Mouse (Mus musculus) lung, postnatal 36 days (tissue): ENCODE measurements around the gene Rps9.
"Not testable (repeated sequence)": the region's sequence is repeated elsewhere in the genome, so short reads cannot be mapped to it uniquely, and the experiment has no call there.

Source experiments
- DNase-seq: peaks from one replicate; pipeline ENCODE4 v3.0.0; 2022; ENCODE audit warnings: mixed read lengths

The Rps9 gene

DNA sequence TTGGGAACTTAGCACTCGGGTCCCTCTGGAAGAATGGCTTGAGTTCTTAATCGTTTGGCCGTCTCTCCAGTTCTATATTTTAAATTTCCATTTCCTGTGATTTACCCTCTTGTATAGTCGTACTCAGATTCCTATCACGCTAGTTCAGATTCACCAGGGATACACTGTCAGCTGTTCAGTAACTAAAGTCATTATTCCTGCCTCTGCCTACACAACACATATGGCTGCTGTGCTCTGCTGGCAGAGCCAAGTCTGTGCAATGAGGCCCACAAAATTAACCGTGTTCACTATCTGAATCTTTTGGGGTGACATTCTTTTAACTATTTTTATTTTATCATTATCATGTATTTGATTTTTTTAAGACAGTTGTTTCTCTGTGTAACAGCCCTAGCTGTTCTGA, 5.3 kb upstream of the Rps9 start:
- DNase-seq = no peak

DNA sequence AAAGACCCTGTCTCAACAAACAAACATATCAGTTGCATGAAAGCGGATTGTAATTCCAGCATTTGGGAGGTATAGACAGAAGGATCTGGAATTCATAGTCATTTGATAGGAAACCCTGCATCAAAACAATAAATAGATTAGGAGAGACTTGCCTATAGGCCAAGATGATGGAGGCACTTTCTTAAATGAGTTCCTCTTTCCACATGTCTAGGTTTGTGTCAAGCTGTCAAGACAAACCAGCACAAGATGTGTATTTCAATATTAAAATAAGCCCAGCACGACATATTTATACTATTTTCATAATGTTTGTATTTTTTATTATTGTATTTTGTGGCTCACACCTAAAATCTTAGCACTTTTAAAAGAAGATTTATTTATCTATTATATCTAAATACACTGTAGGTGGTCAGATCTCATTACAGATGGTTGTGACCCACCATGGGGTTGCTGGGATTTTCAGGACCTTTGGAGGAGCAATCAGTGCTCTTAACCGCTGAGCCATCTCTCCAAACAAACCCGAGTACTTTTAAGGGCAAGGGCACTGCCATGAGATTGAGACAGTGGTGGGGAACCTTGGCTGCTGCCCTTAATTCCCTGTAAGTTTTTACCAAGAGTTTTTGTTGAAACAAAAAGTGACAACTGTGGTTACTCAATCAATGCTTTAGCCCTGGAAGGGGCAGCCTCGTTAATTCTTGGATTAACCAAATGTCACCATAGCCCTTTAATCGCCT, 480 bp upstream of the Rps9 start:
- DNase-seq = no peak

DNA sequence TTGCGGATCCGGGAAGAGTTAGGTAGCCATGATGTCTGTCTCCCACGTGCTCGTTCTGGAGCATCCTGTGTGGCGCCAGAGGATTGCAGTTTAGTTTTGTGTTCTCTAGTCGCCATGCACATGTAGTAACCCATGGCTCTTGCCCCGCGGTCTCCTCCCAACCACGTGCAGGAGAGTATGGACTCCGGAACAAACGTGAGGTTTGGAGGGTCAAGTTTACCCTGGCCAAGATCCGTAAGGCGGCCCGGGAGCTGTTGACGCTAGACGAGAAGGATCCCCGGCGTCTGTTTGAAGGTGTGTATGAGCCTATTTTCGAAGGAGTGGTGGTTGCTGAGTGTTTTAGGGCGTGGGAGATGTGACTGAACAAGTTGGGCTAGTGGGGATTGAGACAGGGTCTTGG, 682 bp downstream of the Rps9 start:
- no peak for DNase-seq

DNA sequence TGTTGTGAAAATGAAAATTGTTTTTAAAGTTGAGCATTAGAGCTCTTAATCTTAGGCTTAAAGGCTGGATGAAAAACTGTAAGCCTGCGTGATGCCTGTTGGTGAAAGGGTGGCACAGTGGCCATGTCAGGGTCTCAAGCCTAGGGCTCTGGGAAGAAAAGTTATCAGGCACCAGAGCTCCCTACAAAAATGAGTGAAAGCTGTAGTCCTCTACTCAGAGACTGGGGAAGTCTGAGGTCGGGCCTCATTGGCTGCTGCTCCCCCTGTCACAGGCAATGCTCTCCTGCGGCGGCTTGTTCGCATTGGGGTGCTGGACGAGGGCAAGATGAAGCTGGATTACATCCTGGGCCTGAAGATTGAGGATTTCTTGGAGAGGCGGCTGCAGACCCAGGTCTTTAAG, 1.7 kb downstream of the Rps9 start:
- DNase-seq = not testable (repeated sequence)

DNA sequence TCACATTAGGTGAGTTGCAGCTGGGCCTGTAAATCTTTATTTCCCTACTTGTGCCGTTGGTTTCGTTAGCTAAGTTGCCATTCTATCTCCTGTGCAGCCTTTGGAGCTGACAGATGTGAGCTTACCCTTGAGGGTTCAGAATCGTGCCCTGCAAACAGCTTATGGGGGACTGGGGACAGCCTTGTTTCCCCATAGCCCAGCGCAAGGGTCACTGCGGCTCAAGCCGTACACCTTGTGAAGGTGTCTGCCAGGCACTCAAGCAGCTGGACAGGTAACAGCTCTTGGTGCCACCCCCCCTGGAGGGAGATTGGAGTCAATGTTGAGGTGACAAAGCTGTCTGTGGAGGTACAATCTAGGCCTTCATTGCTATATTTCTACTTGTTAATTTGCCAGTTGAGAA, 2.1 kb downstream of the Rps9 start:
- no peak for DNase-seq

DNA sequence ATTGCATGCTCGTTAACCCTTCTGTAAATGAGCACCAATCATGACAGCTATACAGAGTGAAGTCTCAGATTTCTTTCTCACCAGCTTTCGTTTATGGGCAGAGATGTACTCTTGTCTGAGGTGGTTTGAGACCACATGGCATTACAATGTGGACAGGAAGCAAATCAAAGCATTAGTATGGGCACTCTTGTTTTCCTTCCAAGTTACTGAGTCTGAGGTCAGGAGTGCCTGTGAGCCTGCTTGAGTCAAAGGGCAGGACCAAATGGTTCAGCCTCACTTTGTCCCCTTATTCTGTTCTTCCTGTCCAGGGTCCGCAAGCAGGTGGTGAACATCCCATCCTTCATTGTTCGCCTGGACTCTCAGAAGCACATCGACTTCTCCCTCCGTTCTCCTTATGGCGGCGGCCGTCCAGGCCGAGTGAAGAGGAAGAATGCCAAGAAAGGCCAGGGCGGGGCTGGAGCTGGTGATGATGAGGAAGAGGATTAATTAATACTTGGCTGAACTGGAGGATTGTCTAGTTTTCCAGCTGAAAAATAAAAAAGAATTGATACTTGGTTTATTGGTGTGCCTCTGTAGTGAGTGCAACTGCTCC, 2.6 kb downstream of the Rps9 start:
- DNase-seq = peak; percentile 16

DNA sequence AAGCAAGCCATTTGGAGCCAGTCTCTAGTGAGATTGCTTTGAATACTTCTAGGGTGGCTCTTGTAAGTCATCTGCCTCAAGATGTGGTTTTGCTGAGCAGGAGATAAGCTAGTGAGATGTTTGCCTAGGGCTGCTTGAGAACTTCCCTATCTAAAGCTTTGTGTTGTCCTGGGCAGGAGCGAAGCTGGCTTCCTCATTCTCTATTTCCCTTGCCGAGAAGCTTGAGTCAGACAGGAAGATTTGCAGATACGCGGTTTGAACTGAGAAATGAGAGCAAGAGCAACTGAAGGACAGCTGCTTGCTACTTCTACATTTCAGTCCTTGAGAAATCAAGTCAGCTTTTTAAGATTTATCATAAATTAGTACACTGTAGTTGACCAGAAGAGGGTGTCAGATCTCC, 3.2 kb downstream of the Rps9 start:
- DNase-seq = peak; percentile 62

DNA sequence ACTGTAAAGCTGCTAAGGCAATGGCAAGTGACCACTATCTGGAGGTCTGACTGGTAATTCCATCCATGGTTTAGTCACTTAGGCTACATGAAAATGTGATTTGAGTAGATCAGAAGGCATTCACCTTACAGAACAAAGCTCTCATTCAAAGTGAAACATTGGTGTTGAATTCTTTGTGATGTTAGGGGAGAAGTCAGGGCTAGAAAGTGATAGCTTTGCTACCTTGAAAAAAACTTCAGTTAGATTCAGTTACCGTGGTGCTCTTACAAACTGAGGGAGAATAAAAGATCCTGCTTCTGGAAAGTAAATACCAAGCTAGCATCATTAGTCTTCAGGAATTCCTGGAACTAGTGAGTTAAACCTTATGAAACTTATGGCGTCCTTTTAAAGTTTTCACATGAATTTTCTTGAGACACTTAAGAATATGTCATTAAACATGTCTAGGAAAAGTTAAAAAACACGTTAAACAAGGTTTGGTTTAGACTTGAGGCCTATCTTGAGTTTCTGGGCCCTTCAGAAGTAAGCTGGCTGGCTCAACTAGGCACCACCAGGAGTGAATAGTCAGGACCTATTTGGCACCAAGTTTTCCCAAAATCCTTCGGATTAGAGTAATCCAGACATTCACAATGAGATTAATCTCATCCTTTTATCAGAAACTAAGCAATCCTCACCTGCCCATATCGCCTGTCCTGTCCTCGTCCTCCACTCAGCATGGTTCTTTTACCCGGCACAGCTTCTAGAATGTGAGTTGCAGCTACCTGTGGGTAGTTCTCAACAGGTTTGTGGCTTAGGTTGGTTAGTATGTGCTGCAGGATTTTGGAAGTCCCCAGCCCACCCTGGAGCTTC, 4.0 kb downstream of the Rps9 start:
- no peak for DNase-seq

DNA sequence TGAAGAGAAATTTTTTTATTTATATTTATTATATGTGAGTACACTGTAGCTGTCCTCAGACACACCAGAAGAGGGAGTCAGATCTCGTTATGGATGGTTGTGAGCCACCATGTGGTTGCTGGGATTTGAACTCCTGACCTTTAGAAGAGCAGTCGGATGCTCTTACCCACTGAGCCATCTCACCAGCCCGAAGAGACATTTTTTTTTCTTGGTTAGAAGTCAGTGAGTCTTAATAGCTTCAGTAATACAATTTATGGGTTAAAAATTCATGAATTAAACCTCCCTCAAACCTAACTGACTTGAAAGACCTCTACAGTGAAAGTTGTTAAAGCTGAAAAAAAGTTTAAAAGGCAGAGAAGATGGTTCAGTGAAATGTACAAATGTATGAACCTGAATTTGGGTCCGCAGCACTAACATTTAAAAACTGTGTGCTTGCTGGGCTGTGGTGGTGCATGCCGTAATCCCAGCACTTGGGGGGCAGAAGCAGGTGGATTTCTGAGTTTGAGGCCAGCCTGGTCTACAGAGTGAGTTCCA, 4.7 kb downstream of the Rps9 start:
- not testable (repeated sequence) for DNase-seq

DNA sequence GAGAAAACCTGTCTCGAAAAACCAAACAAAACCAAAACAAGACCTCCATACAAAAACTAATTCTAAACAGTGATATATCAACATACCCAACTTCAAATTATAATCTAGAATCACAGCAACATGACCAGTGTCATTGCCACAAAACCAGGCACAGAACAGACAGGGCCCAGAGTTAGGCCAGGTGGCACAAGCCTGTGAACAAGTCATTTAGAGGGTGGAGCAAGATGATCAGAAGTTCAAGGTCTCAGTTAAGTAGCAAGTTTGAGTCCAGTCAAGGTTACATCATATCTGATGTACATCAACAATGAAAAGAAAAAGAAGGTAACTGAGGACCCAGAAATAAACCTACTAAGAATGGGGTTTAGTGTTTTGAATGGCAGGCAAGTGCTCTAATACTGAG, 5.2 kb downstream of the Rps9 start:
- no peak for DNase-seq

DNA sequence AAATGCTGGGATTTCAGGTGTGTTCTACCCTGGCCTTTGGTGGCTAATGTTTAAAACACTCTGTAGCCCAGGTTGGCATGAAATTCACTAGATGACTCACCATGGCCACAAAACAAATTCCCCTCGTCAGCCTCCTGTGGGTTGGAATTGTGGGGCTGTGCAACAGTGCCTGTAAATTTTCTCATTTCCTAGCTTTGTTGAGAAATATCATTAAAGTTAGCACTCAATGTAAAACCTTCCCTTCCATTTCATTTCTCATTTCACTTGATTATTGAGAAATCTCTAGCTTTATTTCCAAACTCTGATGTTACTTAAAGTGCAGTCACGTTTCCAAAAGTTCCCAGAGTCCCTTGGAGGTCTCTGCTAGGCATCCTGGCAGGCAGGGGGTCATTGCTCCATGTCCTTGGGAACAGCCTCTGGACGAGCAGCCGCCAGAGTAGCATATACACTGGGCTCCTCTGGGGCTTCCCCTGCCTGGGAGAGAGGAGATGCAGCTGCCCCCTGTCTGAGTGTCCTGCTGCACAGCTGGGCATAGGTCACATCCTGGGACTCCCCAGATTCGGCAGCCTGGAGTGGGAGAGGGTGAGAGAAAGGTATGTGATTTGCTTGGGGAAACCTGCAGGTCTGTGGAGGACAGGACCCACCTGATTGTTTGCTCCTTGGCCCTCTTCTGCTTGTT, 8.6 kb downstream of the Rps9 start:
- no peak for DNase-seq

DNA sequence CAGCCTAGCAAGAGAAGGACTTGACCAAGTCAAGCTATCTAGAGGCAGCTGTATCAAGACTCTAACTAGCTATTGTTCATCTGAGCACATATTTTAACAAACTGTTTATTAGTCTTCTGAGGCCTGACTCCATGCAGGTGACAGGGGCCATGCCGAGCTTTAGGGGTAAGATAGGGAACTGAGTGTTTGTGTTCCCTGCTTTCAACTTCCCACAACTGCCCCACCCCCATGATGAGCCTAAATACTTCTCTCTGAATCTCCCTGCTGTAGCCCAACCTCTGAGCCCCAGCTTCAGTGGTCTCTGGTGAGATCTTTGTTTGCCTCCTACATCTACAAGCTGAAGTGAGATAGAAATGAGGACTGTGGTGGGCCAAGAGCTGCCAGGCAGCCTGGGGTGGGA, 11.5 kb downstream of the Rps9 start:
- no peak for DNase-seq

DNA sequence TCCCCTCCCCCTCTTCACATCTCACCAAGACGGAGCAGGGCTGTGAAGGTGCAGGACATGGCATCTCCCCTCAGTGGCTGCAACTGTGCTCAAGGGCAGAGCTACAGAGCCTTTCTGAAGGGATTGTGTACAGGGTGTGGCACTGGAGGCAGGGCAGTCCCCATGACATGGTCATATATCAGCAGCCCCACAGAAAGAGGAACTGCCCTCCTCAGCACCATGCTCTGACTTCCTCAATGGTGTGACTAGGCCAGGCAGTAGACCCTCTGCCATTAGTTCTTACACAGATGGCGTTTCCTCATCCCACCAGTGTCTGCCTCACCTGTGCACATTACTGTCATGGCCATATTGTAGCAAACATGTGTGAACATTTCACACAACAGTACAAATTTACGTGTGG, 16.5 kb downstream of the Rps9 start, which contains the start of gene Pirb:
Gene Pirb (minus strand): TSS at position 124 of the 400 bp plus-strand sequence.
- DNase-seq = not testable (repeated sequence)

DNA sequence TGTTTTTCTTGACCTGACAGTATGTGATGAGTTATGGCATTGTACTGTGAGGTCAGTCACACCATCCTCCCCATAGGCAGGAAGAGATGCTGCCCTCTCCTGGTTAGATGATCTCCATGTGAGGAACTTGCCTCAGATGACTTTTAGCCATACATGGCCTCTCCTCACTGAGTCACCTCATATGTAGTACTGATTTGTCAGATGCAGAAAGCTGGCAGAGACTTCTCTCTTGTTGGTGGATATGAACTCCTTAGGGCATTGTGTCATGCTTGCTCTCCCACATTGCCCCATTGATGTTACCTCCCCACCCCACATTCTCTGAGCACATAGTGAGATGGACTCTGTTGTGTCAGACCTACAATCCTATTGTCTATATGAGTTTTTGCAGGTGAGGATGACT, 21.7 kb downstream of the Rps9 start:
- not testable (repeated sequence) for DNase-seq

DNA sequence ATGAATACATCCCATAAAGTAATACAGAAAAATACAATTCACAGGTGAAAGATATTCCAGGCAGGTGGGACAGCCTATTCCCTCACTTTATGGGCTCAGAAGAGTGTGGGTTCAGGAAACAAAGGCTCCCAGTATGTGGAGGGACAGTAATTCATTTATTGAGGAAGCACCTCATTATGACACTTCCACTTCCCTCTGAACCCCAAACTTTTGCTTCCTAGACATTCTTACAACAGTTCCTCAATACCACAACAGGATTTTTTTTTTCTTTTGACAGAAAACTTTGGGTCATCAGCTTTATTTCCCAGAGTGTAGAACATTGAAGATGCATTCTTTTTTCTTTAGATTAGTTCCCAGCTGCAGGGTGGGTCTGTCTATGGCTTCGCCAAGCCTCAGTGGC, 28.9 kb downstream of the Rps9 start:
- DNase-seq = not testable (repeated sequence)
